Mouse (Mus musculus): ENCODE data around the gene P4ha2. TPM values are rescaled to one million over a fixed set of nuclear protein-coding genes. Genes with fewer than 3 reads are reported as not detected.

Gene P4ha2
- total RNA-seq, 2 experiments from 2014 or later = 21.8 to 32.0 TPM

- intact Hi-C loops (cut with DNase I) = no loop called here
- no peak overlapping the region for H3K27ac ChIP-seq
- no peak for TF ChIP-seq CTCF (IDR thresholded peaks at IDR 0.05)
- H3K4me3 ChIP-seq = no peak overlapping the region
- DNase-seq (ENCODE audit: extremely low spot score in 1 of 2, low spot score in 2 of 2) = no peak
Measured at GRCm38 (mm10) chr11:54090091-54090879, 9.6 kb upstream of the P4ha2 start.

- DNase-seq (ENCODE audit: extremely low spot score in 1 of 2, low spot score in 2 of 2) = no peak
- intact Hi-C loops (cut with DNase I) = no loop called here
- H3K4me3 ChIP-seq = no peak overlapping the region
- no peak for TF ChIP-seq CTCF (IDR thresholded peaks at IDR 0.05)
- no peak overlapping the region for H3K27ac ChIP-seq
Measured at GRCm38 (mm10) chr11:54091726-54092125, 8.2 kb upstream of the P4ha2 start.

GRCm38 (mm10) chr11:54092188-54092587, 7.7 kb upstream of the P4ha2 start:
- TF ChIP-seq CTCF (IDR thresholded peaks at IDR 0.05) = no peak; the same call in 1 of the 2 replicates
- DNase-seq (ENCODE audit: extremely low spot score in 1 of 2, low spot score in 2 of 2) = no peak
- no peak overlapping the region for H3K27ac ChIP-seq
- intact Hi-C loops (cut with DNase I) = no loop called here
- H3K4me3 ChIP-seq = no peak overlapping the region

GRCm38 (mm10) chr11:54093000-54093399, 6.9 kb upstream of the P4ha2 start:
- no peak for DNase-seq (ENCODE audit: extremely low spot score in 1 of 2, low spot score in 2 of 2)
- intact Hi-C loops (cut with DNase I) = no loop called here
- H3K27ac ChIP-seq = no peak overlapping the region
- TF ChIP-seq CTCF (IDR thresholded peaks at IDR 0.05) = peak; percentile 74
- H3K4me3 ChIP-seq = no peak overlapping the region

GRCm38 (mm10) chr11:54100692-54101591, 1.0 kb downstream of the P4ha2 start:
- TF ChIP-seq CTCF (IDR thresholded peaks at IDR 0.05) = no peak
- H3K4me3 ChIP-seq = peak overlapping the region; percentile 58
- intact Hi-C loops (cut with DNase I) = no loop called here
- H3K27ac ChIP-seq = peak overlapping the region; percentile 85
- DNase-seq (ENCODE audit: extremely low spot score in 1 of 2, low spot score in 2 of 2) = peak; percentile 71 to 75

- intact Hi-C loops (cut with DNase I) = no loop called here
- no peak for DNase-seq (ENCODE audit: extremely low spot score in 1 of 2, low spot score in 2 of 2)
- Histone ChIP-seq H3K27ac (no peak overlapping the region), H3K4me3 (peak overlapping the region; percentile 58)
- TF ChIP-seq CTCF (IDR thresholded peaks at IDR 0.05) = no peak
Measured at GRCm38 (mm10) chr11:54101701-54102100, 1.8 kb downstream of the P4ha2 start.

GRCm38 (mm10) chr11:54102706-54103449, 3.0 kb downstream of the P4ha2 start:
- no peak for TF ChIP-seq CTCF (IDR thresholded peaks at IDR 0.05)
- H3K4me3 ChIP-seq = no peak overlapping the region
- peak in 1 of 2 experiments; percentile 6 for DNase-seq (ENCODE audit: extremely low spot score in 1 of 2, low spot score in 2 of 2)
- H3K27ac ChIP-seq = no peak overlapping the region
- intact Hi-C loops (cut with DNase I) = no loop called here

GRCm38 (mm10) chr11:54105011-54105410, 5.1 kb downstream of the P4ha2 start:
- intact Hi-C loops (cut with DNase I) = no loop called here
- DNase-seq (ENCODE audit: extremely low spot score in 1 of 2, low spot score in 2 of 2) = no peak
- no peak overlapping the region for H3K4me3 ChIP-seq
- TF ChIP-seq CTCF (IDR thresholded peaks at IDR 0.05) = no peak
- no peak overlapping the region for H3K27ac ChIP-seq

- DNase-seq (ENCODE audit: extremely low spot score in 1 of 2, low spot score in 2 of 2) = no peak
- Histone ChIP-seq H3K27ac (no peak overlapping the region), H3K4me3 (no peak overlapping the region)
- intact Hi-C loops (cut with DNase I) = no loop called here
- TF ChIP-seq CTCF (IDR thresholded peaks at IDR 0.05) = no peak
Measured at GRCm38 (mm10) chr11:54106676-54107075, 6.8 kb downstream of the P4ha2 start.

GRCm38 (mm10) chr11:54107239-54107638, 7.3 kb downstream of the P4ha2 start:
- Histone ChIP-seq H3K27ac (no peak overlapping the region), H3K4me3 (no peak overlapping the region)
- DNase-seq (ENCODE audit: extremely low spot score in 1 of 2, low spot score in 2 of 2) = no peak
- TF ChIP-seq CTCF (IDR thresholded peaks at IDR 0.05) = no peak
- intact Hi-C loops (cut with DNase I) = no loop called here

GRCm38 (mm10) chr11:54108131-54108530, 8.2 kb downstream of the P4ha2 start:
- intact Hi-C loops (cut with DNase I) = no loop called here

More at GRCm38 (mm10) chr11:54108131-54108530, 8.2 kb downstream of the P4ha2 start:
- no peak overlapping the region for H3K27ac ChIP-seq
- no peak for TF ChIP-seq CTCF (IDR thresholded peaks at IDR 0.05)
- no peak for DNase-seq (ENCODE audit: extremely low spot score in 1 of 2, low spot score in 2 of 2)
- H3K4me3 ChIP-seq = no peak overlapping the region

Data from left cerebral cortex, adult 2 months (tissue).